Mouse (Mus musculus) bone marrow macrophage, adult 2 months (primary cell): ENCODE results near the gene Card9.

Source experiments
- CTCF ChIP-seq: IDR thresholded peaks from 2 replicates; pipeline ENCODE4 v1.5.1; 2012; ENCODE audit warnings: low read depth, mild to moderate bottlenecking, low read length, moderate library complexity
- POLR2A ChIP-seq: IDR thresholded peaks from 2 replicates; pipeline ENCODE4 v1.6.1; 2012; ENCODE audit warnings: mild to moderate bottlenecking, low read depth, low read length, borderline replicate concordance

DNA sequence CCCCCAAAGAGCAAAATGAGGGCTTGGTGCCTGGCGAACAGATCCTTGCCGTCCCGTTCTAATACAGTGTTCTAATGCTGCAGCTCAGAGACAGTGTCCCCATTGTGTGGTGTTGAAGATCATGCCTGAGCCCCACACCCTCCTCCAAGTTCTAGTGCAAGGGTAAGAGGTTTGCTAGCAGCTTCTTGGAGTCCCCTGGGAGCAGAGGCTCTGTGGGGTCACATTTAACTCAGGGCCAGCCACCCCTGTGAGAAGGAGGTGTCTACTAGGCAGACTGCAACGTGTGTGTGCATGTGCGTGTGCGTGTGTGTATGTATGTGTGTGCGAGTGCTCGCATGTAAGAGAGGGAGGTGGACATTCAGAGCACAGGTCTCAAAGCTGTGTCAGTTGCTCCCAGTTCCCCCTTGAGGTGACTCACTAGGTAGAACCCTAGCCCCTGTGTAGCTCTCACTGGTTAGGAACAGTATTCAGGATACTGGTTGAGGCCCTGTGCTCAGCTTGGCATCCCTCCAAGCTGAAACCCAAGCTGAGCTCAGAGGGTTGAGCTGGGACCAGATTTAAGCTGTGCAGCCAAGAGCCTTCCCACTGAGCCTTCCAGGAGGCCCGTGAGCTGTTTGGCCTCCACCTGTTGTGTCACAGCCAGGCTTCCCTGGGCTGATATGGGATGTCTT lies 44.0 kb downstream of the Card9 start:
- TF ChIP-seq POLR2A (no peak), CTCF (no peak)
